Mouse (Mus musculus) cerebellum, adult 9-10 months (tissue): ENCODE data around the gene Timeless.
"Not testable (repeated sequence)": the region's sequence is repeated elsewhere in the genome, so short reads cannot be mapped to it uniquely, and the experiment has no call there.

Experiments
- DNase-seq: peaks from one replicate; pipeline ENCODE4 v3.0.0; 2022

Timeless gene

DNA sequence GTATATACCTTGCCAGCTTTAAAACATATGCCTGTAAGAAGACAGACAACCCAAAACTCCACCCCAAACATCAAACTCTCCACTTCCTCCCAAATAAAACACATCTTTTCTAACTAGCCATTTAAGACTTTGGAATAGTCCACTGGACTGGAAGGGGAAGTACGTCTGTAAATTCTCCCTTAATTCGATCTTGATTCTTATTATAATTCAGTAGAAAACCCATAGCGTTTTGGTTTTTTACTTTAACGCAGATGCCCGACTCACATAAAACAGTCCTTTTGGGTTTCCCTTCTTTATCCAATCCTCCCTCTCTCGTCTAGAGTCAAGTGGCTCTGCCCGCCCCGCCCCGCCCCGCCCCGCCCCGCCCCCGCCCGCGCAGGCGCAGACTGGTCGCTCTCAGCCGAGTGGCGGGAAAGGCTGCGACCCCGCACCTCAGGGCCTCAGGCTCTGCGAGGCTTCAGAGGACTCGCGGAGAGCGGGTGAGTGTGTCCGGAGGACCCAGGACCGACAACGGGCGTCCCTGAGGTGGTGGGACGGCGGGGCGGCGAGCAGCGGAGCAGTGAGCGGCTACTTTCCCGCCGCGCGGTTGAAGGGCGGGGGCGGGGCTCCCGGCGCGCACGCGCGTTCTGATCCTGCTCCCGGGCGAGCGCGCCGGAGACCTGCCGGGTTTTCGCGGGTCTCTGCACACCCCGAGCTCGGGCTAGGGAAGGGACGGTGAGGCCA is at the start of gene Timeless:
Gene Timeless (plus strand): TSS at position 369 of the 723 bp plus-strand sequence.
- DNase-seq = peak; percentile 83

DNA sequence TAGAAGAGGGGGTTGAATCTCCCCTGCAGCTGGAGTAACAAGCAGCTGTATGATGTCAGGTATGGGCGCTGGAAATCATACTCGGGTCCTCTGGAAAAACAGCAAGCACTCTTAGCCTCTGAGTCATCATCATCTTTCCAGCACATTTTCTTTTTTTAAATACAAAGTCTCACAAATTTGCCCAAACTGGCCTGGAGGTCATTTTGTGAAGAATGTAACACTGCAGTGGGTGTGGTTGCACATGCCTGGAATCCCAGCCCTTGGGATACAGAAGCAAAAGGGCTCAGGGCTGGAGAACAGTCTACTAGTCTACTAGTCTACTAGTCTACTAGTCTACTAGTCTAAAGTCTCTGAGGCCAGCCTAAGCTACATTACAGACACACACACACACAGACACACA is 47.6 kb upstream of the Timeless start:
- DNase-seq = no peak

GRCm38 (mm10) chr10:128185277-128185940 is 46.5 kb upstream of the Timeless start:
- no peak for DNase-seq

DNA sequence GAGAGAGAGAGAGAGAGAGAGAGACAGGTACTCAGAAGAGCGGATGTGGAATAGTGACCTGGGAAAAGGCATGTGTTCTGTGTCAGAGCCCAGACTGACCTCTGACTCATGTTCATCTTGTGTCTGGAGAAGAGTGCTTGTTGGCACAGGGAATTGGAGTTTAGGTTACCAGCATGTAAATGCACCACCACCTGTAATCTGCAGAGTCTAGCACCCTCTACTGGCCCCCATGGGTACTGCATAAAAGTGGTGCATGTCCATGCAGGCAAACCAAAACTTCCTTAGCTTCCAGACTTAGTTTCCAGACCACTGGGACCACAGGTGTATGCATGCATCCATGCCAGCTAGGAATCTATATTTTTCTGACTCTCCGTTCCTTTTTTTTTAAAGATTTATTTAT is 45.9 kb upstream of the Timeless start:
- DNase-seq = peak; percentile 83

GRCm38 (mm10) chr10:128187181-128187605 is 44.7 kb upstream of the Timeless start:
- DNase-seq = no peak

DNA sequence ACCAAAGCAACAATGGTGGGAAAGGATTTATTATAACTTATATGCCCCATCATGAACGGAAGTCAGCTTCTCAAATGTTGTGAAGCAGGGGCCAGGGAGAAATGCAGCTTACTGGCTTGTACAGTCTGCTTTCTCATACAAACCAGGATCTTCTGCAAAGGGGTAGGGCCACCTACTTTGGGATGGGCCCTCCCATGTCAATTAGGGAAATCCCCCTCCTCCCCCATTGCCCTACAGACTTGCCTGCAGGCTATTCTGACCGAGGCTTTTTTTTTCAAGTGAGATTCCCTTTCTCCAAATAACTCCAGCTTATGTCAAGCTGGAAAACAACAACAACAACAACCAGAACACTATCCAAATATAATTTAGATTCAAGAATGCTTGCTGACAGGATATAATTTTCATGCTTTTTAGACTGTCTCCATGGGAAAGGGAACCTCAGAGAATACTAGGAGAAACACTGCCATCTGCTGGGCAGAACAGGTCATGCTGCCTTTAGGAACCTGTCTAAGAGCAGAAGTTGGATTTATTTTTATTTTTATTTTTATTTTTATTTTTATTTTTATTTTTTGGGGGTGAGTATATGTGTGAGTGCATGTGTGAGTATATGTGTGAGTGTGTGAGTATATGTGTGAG is 43.5 kb upstream of the Timeless start:
- DNase-seq = peak; percentile 85

- DNase-seq = no peak
Observed at GRCm38 (mm10) chr10:128191472-128191871, 40.4 kb upstream of the Timeless start.

GRCm38 (mm10) chr10:128192030-128192766 is 39.7 kb upstream of the Timeless start:
- not testable (repeated sequence) for DNase-seq

DNA sequence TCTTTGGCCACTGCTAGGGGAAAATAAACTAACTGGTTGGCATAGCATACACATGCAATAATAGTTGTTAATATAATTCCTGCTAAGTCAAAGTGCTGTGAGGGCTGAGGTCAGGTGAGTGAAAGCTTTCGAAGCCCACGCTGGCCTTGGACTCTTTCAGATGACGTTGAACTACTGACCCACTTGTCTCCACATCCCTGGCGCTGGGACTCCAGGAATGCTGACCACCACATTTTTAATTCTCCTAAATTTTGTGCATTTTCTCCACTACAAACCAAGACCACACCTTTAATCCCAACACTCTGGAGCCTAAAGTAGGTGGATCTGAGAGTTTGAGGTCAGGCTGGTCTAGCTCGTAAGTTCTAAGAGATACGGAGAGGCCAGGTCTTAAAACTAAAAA is 38.8 kb upstream of the Timeless start:
- DNase-seq = no peak

GRCm38 (mm10) chr10:128194024-128194550 is 37.8 kb upstream of the Timeless start, which contains the start of gene Gls2:
TSS of gene Gls2 (plus strand) at chr10:128194457.
- DNase-seq = peak; percentile 99

- peak; percentile 77 for DNase-seq
Observed at GRCm38 (mm10) chr10:128194551-128195461, 37.1 kb upstream of the Timeless start.

DNA sequence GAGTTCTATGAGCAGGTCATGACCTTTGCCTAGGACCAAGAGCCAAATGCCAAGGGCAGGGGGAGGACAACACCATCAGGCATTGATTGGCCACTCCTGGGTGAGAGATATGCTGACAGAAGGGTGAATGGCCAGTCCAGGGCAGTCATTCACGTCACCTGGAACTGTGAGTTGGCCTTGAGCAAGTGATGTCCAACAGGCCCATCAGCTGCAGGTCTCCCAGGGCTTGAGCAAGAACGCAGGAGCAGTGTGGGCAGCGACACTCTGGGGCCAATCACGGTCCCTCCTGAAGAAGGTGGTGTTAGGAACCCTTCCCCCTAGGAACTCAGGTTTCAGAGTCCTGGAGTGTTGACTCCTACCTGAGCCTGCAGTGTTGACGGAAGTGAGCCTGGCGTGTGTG is 30.0 kb upstream of the Timeless start:
- no peak for DNase-seq

DNA sequence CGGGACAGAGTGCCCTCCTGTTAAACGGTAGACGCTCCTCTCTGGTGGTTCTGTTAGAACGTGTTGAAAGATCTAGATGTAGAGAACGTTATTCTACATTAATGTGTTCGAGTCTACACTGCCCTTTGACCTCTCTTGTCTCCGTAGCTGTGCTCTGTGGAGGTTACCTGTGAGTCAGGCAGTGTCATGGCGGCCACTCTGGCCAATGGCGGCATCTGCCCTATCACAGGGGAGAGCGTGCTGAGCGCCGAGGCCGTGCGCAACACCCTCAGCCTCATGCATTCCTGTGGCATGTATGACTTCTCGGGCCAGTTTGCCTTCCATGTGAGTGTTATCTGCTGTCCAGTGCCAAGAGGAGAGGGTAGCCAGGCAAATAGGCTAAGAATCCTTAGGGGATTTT is 26.9 kb upstream of the Timeless start:
- no peak for DNase-seq

DNA sequence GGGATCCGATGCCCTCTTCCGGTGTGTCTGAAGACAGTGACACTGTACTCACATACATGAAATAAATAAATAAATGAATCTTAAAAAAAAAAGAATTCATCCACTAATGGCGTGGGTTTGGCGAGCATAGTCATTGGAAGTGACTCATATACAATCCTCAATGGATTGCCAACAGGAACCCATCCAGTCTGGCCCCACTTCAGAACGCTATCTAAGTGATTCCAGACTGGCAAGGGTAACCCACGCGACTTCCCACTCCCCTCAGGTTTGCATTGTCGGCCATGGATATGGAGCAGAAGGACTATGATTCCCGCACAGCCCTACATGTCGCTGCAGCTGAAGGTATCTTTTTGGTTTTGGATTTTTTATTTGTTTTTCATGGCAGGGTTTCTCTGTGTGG is 23.5 kb upstream of the Timeless start:
- DNase-seq = no peak

GRCm38 (mm10) chr10:128209311-128210009 is 22.4 kb upstream of the Timeless start:
- no peak for DNase-seq

GRCm38 (mm10) chr10:128210131-128210530 is 21.7 kb upstream of the Timeless start:
- DNase-seq = no peak

- DNase-seq = no peak
Observed at GRCm38 (mm10) chr10:128210954-128211353, 20.9 kb upstream of the Timeless start.

DNA sequence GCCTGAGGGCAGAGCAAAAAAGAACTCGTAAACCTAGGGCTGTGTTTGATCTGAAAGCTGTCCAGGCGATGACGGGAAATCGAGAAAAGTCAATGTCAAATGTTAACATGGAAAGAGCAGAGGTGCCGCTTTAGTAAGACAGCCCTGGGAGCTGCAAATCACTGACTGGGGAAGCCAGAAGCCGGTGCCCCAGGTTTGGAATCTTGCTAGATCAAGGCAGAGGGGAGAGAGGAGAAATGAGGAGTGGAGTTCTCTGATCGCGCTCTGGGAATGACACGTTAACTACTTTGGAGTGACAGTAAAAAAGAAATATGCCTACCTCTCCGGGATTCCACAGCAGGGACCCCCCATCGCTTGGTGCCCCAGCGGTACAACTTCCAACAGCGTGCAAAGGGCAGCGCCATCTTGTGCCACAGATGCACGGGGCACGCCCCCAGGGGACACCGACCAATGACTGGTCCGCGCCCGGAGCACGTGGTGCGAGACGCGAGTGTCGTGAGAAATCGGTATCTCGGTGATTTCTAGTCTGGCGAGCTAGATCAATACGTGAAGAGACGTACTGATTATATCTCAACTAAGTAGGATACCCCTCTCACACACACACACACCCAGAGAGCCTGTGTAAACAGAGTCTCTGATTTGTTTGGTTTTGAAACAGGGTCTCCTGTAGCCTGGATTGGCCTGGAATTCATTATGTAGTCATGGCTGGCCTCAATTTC is 20.3 kb upstream of the Timeless start, which contains the start of gene Spryd4:
Gene Spryd4 (minus strand): TSS at position 418 of the 719 bp plus-strand sequence.
- peak; percentile 90 for DNase-seq

- DNase-seq = no peak
Observed at GRCm38 (mm10) chr10:128212148-128212547, 19.7 kb upstream of the Timeless start.

- DNase-seq = peak; percentile 91
Observed at GRCm38 (mm10) chr10:128212871-128213323, 19.0 kb upstream of the Timeless start.
